In genomic region chr2:37451667-37452375, GRCm38 (mm10) we compare ENCODE assay signal across 8 mouse cellular contexts. TPM values are rescaled to one million over a fixed set of nuclear protein-coding genes. Genes with fewer than 3 reads are reported as not detected.
A peak's percentile ranks its signal among the peaks of the same experiment; 100 is the strongest.
DNase-seq lines count a peak whose midpoint lies in the region; ATAC-seq and TF ChIP-seq lines count a peak whose summit lies in the region.

No protein-coding gene starts in this region.

- H3K4me2 ChIP-seq in forebrain, embryonic 16.5 days (ENCODE audit: low read length): peak overlapping the region; percentile 82
- peak overlapping the region; percentile 65 for H3K4me2 ChIP-seq in lung, embryonic 15.5 days

- H3K4me3 ChIP-seq in ES-E14 (ENCODE audit: insufficient read depth in 1 of 2, low read depth in 1 of 2, low read length in 2 of 2, poor library complexity in 1 of 2, severe bottlenecking in 1 of 2): peak overlapping the region; percentile 97 to 99
- peak overlapping the region; percentile 96 for H3K4me3 ChIP-seq in forebrain, embryonic 16.5 days (replicated peaks; ENCODE audit: low read length)
- H3K4me3 ChIP-seq in lung, embryonic 15.5 days: peak overlapping the region; percentile 79

- 8% methylated on average over 42 of the region's 44 CpGs for WGBS in forebrain, embryonic 16.5 days
- 9% methylated on average over 31 of the region's 44 CpGs for WGBS in lung, embryonic 15.5 days

- peaks cover 0 to 3% of the 10 kb centered on the region in 2 experiments; a peak in 1 of 4 replicates for H3K4me1 ChIP-seq in ES-E14 (ENCODE audit: control insufficient read depth in 2 of 2, insufficient read depth in 2 of 2, low read length in 2 of 2, poor library complexity in 1 of 2)
- H3K4me1 ChIP-seq in forebrain, embryonic 16.5 days (replicated peaks; ENCODE audit: control insufficient read depth, insufficient read depth, low read length): peaks cover 9% of the 10 kb centered on the region
- peaks cover 12% of the 10 kb centered on the region for H3K4me1 ChIP-seq in lung, embryonic 15.5 days

- H3K9ac ChIP-seq in ES-E14 (ENCODE audit: insufficient read depth, low read depth, low read length, poor library complexity, severe bottlenecking): peak overlapping the region; percentile 99
- H3K9ac ChIP-seq in forebrain, embryonic 16.5 days (replicated peaks; ENCODE audit: low read depth, low read length): peak overlapping the region; percentile 96
- H3K9ac ChIP-seq in lung, embryonic 15.5 days: peak overlapping the region; percentile 90

- no peaks in the 10 kb centered on the region for H3K9me3 ChIP-seq in ES-E14 (ENCODE audit: control insufficient read depth, insufficient read depth, low read depth, low read length)
- H3K9me3 ChIP-seq in forebrain, embryonic 16.5 days (ENCODE audit: control insufficient read depth, low read length): no peaks in the 10 kb centered on the region
- H3K9me3 ChIP-seq in lung, embryonic 15.5 days: no peaks in the 10 kb centered on the region

- no peaks in the 10 kb centered on the region for H3K27me3 ChIP-seq in forebrain, embryonic 16.5 days (replicated peaks; ENCODE audit: control insufficient read depth, insufficient read depth, low read length)
- no peaks in the 10 kb centered on the region for H3K27me3 ChIP-seq in lung, embryonic 15.5 days

- DNase-seq in ES-E14 (ENCODE audit: low read depth, low spot score): peak; percentile 91
- peak; percentile 94 for DNase-seq in cerebellum, adult 11-12 months
- DNase-seq in heart, postnatal 4 days: peak; percentile 96
- DNase-seq in layer of hippocampus, adult 8-10 months (ENCODE audit: low spot score in 2 of 2): peak; percentile 82 to 89
- DNase-seq in ovary, adult 18-20 months (ENCODE audit: low spot score): peak; percentile 92
- peak; percentile 95 for DNase-seq in thymus, postnatal 0 days (ENCODE audit: low spot score)

- in situ Hi-C loops in ES-E14 (cut with MboI; ENCODE audit: low sequenced_read_pairs in 2 of 2, unreplicated experiment in 2 of 2): no loop called here

- H3K27ac ChIP-seq in ES-E14 (ENCODE audit: insufficient read depth, low read depth, low read length, poor library complexity, severe bottlenecking): peak overlapping the region; percentile 92
- H3K27ac ChIP-seq in forebrain, embryonic 16.5 days (ENCODE audit: low read length): peak overlapping the region; percentile 92
- H3K27ac ChIP-seq in lung, embryonic 15.5 days: peak overlapping the region; percentile 93

- no peaks in the 10 kb centered on the region for H3K36me3 ChIP-seq in ES-E14 (ENCODE audit: control insufficient read depth, insufficient read depth, low read length, poor library complexity, severe bottlenecking)
- no peaks in the 10 kb centered on the region for H3K36me3 ChIP-seq in forebrain, embryonic 16.5 days (ENCODE audit: control insufficient read depth, insufficient read depth)
- H3K36me3 ChIP-seq in lung, embryonic 15.5 days: no peaks in the 10 kb centered on the region

- peak; percentile 98 for ATAC-seq in forebrain, embryonic 16.5 days
- ATAC-seq in lung, embryonic 15.5 days (ENCODE audit: borderline replicate concordance, extremely low read depth, low FRiP score, low TSS enrichment): peak; percentile 99

TF ChIP-seq in ES-E14, 5 proteins besides CTCF, POLR2A, EP300 and RAD21:
- peak; percentile 77 for TF ChIP-seq HCFC1 (IDR thresholded peaks at IDR 0.05; ENCODE audit: borderline replicate concordance, insufficient read depth, low read length)
- TF ChIP-seq CHD2 (IDR thresholded peaks at IDR 0.05; ENCODE audit: low read depth, low read length): 0 out of 2 replicates have a peak, but pooled peaks have one; percentile 5
- TF ChIP-seq ZC3H11A (IDR thresholded peaks at IDR 0.05; ENCODE audit: borderline replicate concordance, low read depth, low read length): no peak

RNA-seq across cellular contexts. Expression of gene Rabgap1, which starts 8.7 kb away (rescaled TPM):
- 40.2 and 41.0 TPM in 2 replicates for total RNA-seq in ES-E14 (2012; rRNA removed)
- polyA plus RNA-seq in forebrain, embryonic 16.5 days (2015; fragmentation: Nextera tagmentation; extraction: Ambion mirVana): 63.2 and 65.3 TPM in 2 replicates
- total RNA-seq in heart, postnatal 4 days (2021): 10 to 100 TPM; 47.4 to 48.4 TPM
- 100 to 1,000 TPM in 1 of 4 experiments, 10 to 100 TPM in 3; 85.8 to 106 (median 90.2) TPM for total RNA-seq in layer of hippocampus, adult 8-10 months (2022)
- 38.2 and 42.9 TPM in 2 replicates for polyA plus RNA-seq in lung, embryonic 15.5 days (2015; fragmentation: Nextera tagmentation; extraction: Ambion mirVana)
- polyA plus RNA-seq in thymus, postnatal 0 days (2015; fragmentation: Nextera tagmentation; extraction: Ambion mirVana): 19.8 and 25.7 TPM in 2 replicates

RNA-seq across cellular contexts. Expression of gene Zbtb6, which starts 8.8 kb away (rescaled TPM):
- 8.0 and 10.8 TPM in 2 replicates for total RNA-seq in ES-E14 (2012; rRNA removed)
- 24.2 and 25.1 TPM in 2 replicates for polyA plus RNA-seq in forebrain, embryonic 16.5 days (2015; fragmentation: Nextera tagmentation; extraction: Ambion mirVana)
- 1 to 10 TPM; 6.7 to 7.0 TPM for total RNA-seq in heart, postnatal 4 days (2021)
- total RNA-seq in layer of hippocampus, adult 8-10 months (2022): 10 to 100 TPM; 12.3 to 16.7 (median 15.0) TPM
- polyA plus RNA-seq in lung, embryonic 15.5 days (2015; fragmentation: Nextera tagmentation; extraction: Ambion mirVana): 6.0 and 6.6 TPM in 2 replicates
- 5.1 and 5.8 TPM in 2 replicates for polyA plus RNA-seq in thymus, postnatal 0 days (2015; fragmentation: Nextera tagmentation; extraction: Ambion mirVana)

RNA-seq across cellular contexts. Expression of gene Zbtb26, which starts 8.9 kb away (rescaled TPM):
- 11.9 and 12.4 TPM in 2 replicates for total RNA-seq in ES-E14 (2012; rRNA removed)
- polyA plus RNA-seq in forebrain, embryonic 16.5 days (2015; fragmentation: Nextera tagmentation; extraction: Ambion mirVana): 8.9 and 9.2 TPM in 2 replicates
- 1 to 10 TPM; 5.3 to 5.5 TPM for total RNA-seq in heart, postnatal 4 days (2021)
- total RNA-seq in layer of hippocampus, adult 8-10 months (2022): 10 to 100 TPM in 2 of 4 experiments, 1 to 10 TPM in 2; 9.8 to 14.7 (median 11.6) TPM
- 6.8 TPM in 2 replicates for polyA plus RNA-seq in lung, embryonic 15.5 days (2015; fragmentation: Nextera tagmentation; extraction: Ambion mirVana)
- 3.6 and 4.7 TPM in 2 replicates for polyA plus RNA-seq in thymus, postnatal 0 days (2015; fragmentation: Nextera tagmentation; extraction: Ambion mirVana)

RNA-seq across cellular contexts. Expression of gene Rc3h2, which starts 29.1 kb away (rescaled TPM):
- total RNA-seq in ES-E14 (2012; rRNA removed): 40.5 and 41.5 TPM in 2 replicates
- polyA plus RNA-seq in forebrain, embryonic 16.5 days (2015; fragmentation: Nextera tagmentation; extraction: Ambion mirVana): 23.6 and 28.1 TPM in 2 replicates
- 10 to 100 TPM; 45.1 to 51.6 TPM for total RNA-seq in heart, postnatal 4 days (2021)
- 10 to 100 TPM; 66.8 to 99.9 (median 86.4) TPM for total RNA-seq in layer of hippocampus, adult 8-10 months (2022)
- polyA plus RNA-seq in lung, embryonic 15.5 days (2015; fragmentation: Nextera tagmentation; extraction: Ambion mirVana): 12.0 and 13.8 TPM in 2 replicates
- 8.9 and 12.4 TPM in 2 replicates for polyA plus RNA-seq in thymus, postnatal 0 days (2015; fragmentation: Nextera tagmentation; extraction: Ambion mirVana)

Comparison
In these comparisons a context has a peak if more than half of its experiments do, and no peak if none do; other contexts are left out.
1. Peak in every context shown above with its lines: DNase-seq, ATAC-seq, H3K4me3 ChIP-seq and H3K27ac ChIP-seq.